Mouse (Mus musculus) megakaryocyte, embryonic 14.5 days (primary cell): ENCODE measurements at regions not wholly inside any gene's neighbourhood (a gene's known extent, or its start where the extent isn't known, plus 50 kb on each side); places are given as distances from the start of the nearest gene placed in this dataset.

Experiments used
- FLI1 ChIP-seq: IDR thresholded peaks from 2 replicates; pipeline ENCODE4 v1.6.1; 2012; ENCODE audit warnings: low read length, inconsistent platforms, mixed read lengths
- GATA1 ChIP-seq: IDR thresholded peaks from 3 replicates; pipeline ENCODE4 v1.6.1; 2012; ENCODE audit warnings: mixed read lengths, low read length, inconsistent platforms, borderline replicate concordance

DNA sequence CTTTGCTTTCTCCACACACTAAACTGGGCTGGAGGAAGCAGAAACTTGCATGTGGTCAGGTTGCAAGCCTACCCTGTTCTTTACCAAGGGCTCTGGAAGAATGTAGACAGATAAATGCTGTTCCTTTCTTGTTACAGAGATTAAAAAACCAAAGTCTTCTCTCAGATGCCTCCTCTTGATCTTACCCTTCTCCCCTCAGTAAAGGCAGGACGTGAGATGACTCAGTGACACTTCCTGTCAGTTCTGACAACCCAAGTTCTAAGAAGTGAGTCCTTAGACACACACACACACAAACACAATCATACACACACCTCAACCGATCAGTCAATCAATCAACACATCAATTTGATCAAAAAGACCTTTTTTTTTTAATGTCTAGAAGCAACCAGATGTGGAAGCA, 168.8 kb upstream of the Atp2b1 start:
- TF ChIP-seq FLI1 (no peak), GATA1 (no peak)
